ENCODE assay signal across 7 mouse cellular contexts in the genomic region with DNA sequence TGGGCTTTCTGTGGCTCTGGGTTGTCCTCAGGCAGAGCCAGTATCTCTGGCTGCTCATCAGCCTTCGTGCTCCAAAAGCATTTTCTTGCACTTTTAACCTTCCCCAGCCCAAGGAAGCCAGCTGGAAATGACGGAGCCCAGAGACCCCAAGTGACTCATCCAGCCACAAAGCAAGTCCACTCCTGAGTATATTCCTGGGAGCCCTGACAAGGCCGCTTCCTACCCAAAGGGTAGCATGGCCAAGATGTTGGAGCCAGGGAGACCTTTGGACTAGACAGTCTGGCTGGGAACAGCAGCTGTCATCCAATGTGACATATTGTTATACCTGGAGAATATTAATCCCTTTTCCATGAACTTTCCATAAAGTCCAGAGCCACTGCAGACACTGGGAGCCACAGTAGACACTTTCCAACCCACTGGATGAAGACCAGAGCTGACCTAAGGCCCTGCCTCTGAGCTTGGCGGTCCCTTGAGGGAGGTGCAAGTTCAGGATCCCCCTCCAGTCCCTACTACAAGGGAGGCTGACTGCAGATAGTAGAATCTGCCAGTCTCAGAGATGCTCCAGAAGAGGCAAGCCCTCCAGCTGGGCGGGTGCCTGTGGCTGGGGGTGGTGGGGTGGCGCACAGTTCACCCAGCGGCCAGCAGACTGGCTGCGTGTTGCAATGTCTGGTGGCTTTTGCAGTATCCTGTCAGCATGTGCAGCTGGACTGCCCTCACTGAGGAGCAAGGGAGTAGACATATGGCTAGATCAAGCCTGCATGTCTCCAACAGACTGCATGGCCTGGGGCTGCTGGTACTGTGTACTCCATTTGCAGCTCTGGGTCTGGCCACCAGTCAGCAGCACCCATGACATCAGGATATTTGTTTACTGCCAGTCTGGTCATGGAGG. TPM values are rescaled to one million over a fixed set of nuclear protein-coding genes. Genes with fewer than 3 reads are reported as not detected.
DNase-seq lines count a peak whose midpoint lies in the region; ATAC-seq and TF ChIP-seq lines count a peak whose summit lies in the region.

No protein-coding gene starts in this region.

- TF ChIP-seq POLR2A in heart, adult 2 months (IDR thresholded peaks at IDR 0.05; ENCODE audit: insufficient read depth, low read depth, low read length), result 0 out of 2 replicates have a peak, but pooled peaks have one; percentile 14

- H3K4me1 ChIP-seq in heart, adult 2 months (ENCODE audit: control insufficient read depth, insufficient read depth, low read length), result peaks cover 71% of the 10 kb centered on the region
- peaks cover 18% of the 10 kb centered on the region for H3K4me1 ChIP-seq in kidney, embryonic 14.5 days (ENCODE audit: control insufficient read depth, insufficient read depth, low read length)

- peaks cover 8% of the 10 kb centered on the region; the same call in 1 of the 2 replicates for H3K79me2 ChIP-seq in heart, adult 2 months (replicated peaks; ENCODE audit: control insufficient read depth, insufficient read depth, low read length)

- peaks cover 61% of the 10 kb centered on the region for H3K36me3 ChIP-seq in heart, adult 2 months (ENCODE audit: control insufficient read depth, insufficient read depth, low read length)
- H3K36me3 ChIP-seq in kidney, embryonic 14.5 days (ENCODE audit: control insufficient read depth, insufficient read depth, low read length), result peaks cover 20% of the 10 kb centered on the region; the same call in 1 of the 2 replicates

- H3K9me3 ChIP-seq in kidney, embryonic 14.5 days (ENCODE audit: control insufficient read depth, low read length), result no peaks in the 10 kb centered on the region

- DNase-seq in 416B (ENCODE audit: low read depth) (peak; percentile 89), MN1 (ENCODE audit: low spot score) (peak; percentile 14)
- DNase-seq in heart, adult 2 months, result peak; percentile 80 to 88
- DNase-seq in lung, postnatal 10 days, result peak; percentile 84
- no peak for DNase-seq in T-cell, adult 2 months (ENCODE audit: low spot score)
- DNase-seq in B cell, adult 2 months, result no peak

- H3K4me3 ChIP-seq in heart, adult 2 months, result peak overlapping the region; percentile 7; the same call in 1 of the 2 replicates
- H3K4me3 ChIP-seq in kidney, embryonic 14.5 days (ENCODE audit: low read length), result no peak overlapping the region

- peak; percentile 65; the same call in 1 of the 2 replicates for TF ChIP-seq EP300 in heart, adult 2 months (IDR thresholded peaks at IDR 0.05; ENCODE audit: insufficient read depth, low read depth, low read length)

- no peaks in the 10 kb centered on the region for H3K27me3 ChIP-seq in heart, adult 2 months (ENCODE audit: control insufficient read depth, insufficient read depth, low read length)
- H3K27me3 ChIP-seq in kidney, embryonic 14.5 days (ENCODE audit: control insufficient read depth, insufficient read depth, low read length), result no peaks in the 10 kb centered on the region

- no peak overlapping the region for H3K4me2 ChIP-seq in kidney, embryonic 14.5 days (replicated peaks; ENCODE audit: low read depth, low read length)

- peak; percentile 41 for TF ChIP-seq CTCF in heart, adult 2 months (IDR thresholded peaks at IDR 0.05)

- intact Hi-C loops in heart, adult 2 months (cut with DNase I), result loop anchor here (2.0 kb wide), 1 partner anchor 75 kb away; no protein-coding TSS in a partner anchor

- peak overlapping the region; percentile 84 for H3K27ac ChIP-seq in heart, adult 2 months
- peak overlapping the region; percentile 51; the same call in 1 of the 2 replicates for H3K27ac ChIP-seq in kidney, embryonic 14.5 days (ENCODE audit: low read depth, low read length)

- WGBS in heart, adult 2 months, result 27% methylated on average over 8 of the region's 8 CpGs
- WGBS in kidney, embryonic 14.5 days, result 69% methylated on average over 8 of the region's 8 CpGs

- peak overlapping the region; percentile 10; the same call in 1 of the 2 replicates for H3K9ac ChIP-seq in heart, adult 2 months (ENCODE audit: low read depth, low read length)
- no peak overlapping the region for H3K9ac ChIP-seq in kidney, embryonic 14.5 days (ENCODE audit: low read depth, low read length)

- ATAC-seq in kidney, embryonic 14.5 days (ENCODE audit: low FRiP score, low TSS enrichment), result no peak

RNA-seq across cellular contexts. Expression of a gene that starts 13.6 kb away (rescaled TPM):
- 100 to 1,000 TPM; 139 to 143 TPM for total RNA-seq in heart, adult 2 months (2021)
- polyA plus RNA-seq in heart, adult 2 months (2012; rRNA removed), result 113 and 144 TPM in 2 replicates
- polyA plus RNA-seq in kidney, embryonic 14.5 days (2014; fragmentation: Nextera tagmentation; extraction: Ambion mirVana), result 153 and 226 TPM in 2 replicates

Comparison
In these comparisons a context has a peak if more than half of its experiments do, and no peak if none do; other contexts are left out.
1. DNase-seq: peak in 416B (single experiment), MN1 (single experiment), heart, adult 2 months (2 of 2) and lung, postnatal 10 days (single experiment); none in T-cell, adult 2 months (single experiment) and B cell, adult 2 months (0 of 2).